Mouse (Mus musculus): ENCODE data around the gene Olfr473.
"Not testable (repeated sequence)": the region's sequence is repeated elsewhere in the genome, so short reads cannot be mapped to it uniquely, and the experiment has no call there.

The Olfr473 gene

DNA sequence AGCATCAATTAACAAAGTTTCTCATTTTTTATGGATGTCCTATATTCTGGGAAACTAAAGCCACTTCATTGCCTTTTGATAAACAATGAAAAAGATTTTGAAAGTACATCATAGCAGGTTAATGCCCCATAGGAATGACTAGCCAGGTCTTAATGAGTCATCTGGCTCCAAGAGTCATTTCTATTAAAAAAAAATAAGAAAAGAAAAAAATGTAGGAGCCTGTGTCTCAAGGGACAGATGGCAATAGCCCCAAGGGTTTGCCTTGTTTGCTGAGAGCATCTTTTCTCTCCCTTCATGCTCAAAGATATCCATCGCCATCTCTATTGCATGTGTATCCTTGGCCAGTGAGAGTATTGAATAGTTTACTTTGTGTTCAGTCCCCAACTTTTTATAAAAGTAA is at the start of gene Olfr473:
Gene Olfr473 (plus strand): TSS at position 301 of the 400 bp plus-strand sequence.
- no peak for DNase-seq (ENCODE audit: low spot score in 2 of 2)

- DNase-seq (ENCODE audit: low spot score in 2 of 2) = no peak
These were observed 32.6 kb upstream of the Olfr473 start, which contains the start of gene Olfr472 for GRCm38 (mm10) chr7:107897602-107898001. Olfr472 (plus strand) TSS chr7:107897902.

GRCm38 (mm10) chr7:107952539-107952938 is 22.3 kb downstream of the Olfr473 start:
- DNase-seq (ENCODE audit: low spot score in 2 of 2) = not testable (repeated sequence)

DNA sequence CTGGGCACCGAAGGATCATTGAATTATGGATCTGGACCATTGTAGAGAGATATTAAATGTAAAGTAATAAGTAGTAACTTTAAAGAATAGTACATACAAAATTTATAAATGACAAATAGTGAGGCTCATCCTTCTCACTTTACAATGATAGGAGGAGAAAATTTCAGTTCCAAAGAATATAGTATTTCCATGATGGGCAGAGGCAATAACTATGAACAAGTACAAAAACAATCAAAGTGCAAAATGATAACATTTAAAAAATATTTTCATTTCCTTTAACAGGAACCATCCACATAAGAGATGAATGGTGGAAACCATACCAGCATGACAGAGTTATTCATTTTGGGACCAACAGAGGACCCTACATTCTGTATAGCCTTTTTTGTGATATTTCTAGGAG is 24.1 kb downstream of the Olfr473 start, which contains the start of gene Olfr474:
Gene Olfr474 (plus strand): TSS at position 301 of the 400 bp plus-strand sequence.
- DNase-seq (ENCODE audit: low spot score in 2 of 2) = no peak

- no peak for DNase-seq (ENCODE audit: low spot score in 2 of 2)
These were observed 34.3 kb downstream of the Olfr473 start, which contains the start of gene Olfr476 for GRCm38 (mm10) chr7:107964503-107964902. Olfr476 (plus strand) TSS chr7:107964803.

Data from spleen, postnatal 4 days (tissue).